Mouse (Mus musculus) thymus, postnatal 10 days (tissue): ENCODE measurements around the gene Ccsap.
"Not testable (repeated sequence)": the region's sequence is repeated elsewhere in the genome, so short reads cannot be mapped to it uniquely, and the experiment has no call there.

Experiments used
- DNase-seq, 2 experiments: peaks; one replicate each; pipeline ENCODE4 v3.0.0; 2021; ENCODE audit warnings: low spot score in 2 of 2

Ccsap gene

DNA sequence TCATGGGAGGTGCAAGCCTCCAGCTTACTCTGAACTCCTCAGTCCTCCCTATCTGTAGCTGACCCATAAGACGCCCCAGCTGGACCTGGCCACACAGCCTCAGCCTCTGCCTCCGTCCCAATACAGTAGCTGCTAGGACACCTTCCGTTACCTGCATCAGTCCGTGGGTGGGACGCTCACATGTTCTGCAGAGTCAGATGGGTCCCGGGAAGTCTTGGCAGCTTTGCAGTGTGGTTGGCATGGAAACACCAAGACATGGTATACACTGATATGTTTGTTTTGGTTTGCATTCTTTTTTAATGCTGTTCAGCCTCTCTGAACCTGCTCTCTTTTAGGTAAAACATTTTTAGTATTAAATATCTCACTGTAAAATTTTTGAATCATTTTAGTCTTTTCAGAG is 23.7 kb downstream of the Ccsap start:
- no peak for DNase-seq

- DNase-seq = peak; percentile 23 to 76
Observed at GRCm38 (mm10) chr8:123835451-123835850, 24.6 kb downstream of the Ccsap start.

- peak; percentile 17 to 59 for DNase-seq
Observed at GRCm38 (mm10) chr8:123832757-123833156, 27.3 kb downstream of the Ccsap start.

DNA sequence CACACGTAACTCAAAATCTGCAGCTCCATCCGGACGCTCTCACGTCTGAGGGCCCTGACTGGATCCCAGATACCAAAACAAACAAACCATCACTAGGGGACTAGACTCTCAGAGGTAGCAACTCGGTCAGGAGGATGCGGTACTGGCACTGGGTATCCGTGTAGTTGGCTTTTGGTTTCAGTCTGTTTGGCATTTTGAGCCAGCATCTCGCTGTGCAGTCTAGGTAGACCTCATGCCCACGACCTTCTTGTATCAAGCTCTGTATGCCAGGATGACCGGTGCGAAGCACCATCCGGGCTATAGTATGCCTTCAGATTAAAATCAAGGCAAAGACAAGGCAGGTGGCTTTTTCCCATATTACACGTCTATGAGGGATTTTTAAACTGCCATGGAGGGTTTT is 32.5 kb downstream of the Ccsap start:
- no peak for DNase-seq

DNA sequence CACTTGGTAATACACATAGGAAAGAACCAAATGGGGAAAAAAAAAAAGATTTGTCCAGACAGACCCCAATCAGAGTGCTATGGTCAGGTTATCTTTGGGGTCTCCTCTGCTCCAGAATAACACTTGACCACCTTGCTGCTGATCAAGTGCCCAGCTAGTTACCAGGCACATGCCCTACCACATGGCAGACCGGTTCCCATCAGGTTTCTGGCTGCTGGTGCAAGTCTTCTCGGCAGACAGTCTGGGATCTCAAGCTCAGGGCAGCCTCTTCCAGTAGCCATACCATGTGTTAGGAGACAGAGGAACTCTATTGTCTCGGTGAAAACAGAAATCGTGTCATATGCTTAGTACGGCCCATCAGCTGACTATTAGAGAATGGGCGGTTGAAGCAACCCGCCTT is 33.3 kb downstream of the Ccsap start:
- DNase-seq = no peak

DNA sequence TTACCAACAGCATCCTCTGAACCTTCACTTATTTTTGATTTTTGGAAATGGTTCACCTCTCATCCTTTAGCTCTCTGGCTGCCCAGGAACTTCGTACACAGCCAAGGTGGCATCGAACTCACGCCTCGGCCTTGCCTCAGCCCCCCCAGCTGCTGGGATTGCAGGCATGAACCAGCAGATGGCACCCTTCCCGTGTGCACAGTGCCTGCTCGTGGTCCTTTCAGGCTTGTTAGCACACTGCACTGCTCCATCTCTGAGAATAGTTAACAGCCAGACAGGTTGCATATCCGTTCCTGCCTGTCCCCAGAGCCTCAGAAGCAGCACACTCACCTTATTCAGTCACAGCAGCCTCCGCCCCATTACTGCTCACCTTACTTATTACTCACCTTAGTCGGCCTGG is 34.0 kb downstream of the Ccsap start:
- no peak for DNase-seq

GRCm38 (mm10) chr8:123823532-123824123 is 36.4 kb downstream of the Ccsap start:
- no peak for DNase-seq

- DNase-seq = no peak
Observed at GRCm38 (mm10) chr8:123823111-123823510, 36.9 kb downstream of the Ccsap start.

GRCm38 (mm10) chr8:123820780-123821179 is 39.2 kb downstream of the Ccsap start:
- no peak for DNase-seq

GRCm38 (mm10) chr8:123819683-123820610 is 40.1 kb downstream of the Ccsap start:
- no peak for DNase-seq

DNA sequence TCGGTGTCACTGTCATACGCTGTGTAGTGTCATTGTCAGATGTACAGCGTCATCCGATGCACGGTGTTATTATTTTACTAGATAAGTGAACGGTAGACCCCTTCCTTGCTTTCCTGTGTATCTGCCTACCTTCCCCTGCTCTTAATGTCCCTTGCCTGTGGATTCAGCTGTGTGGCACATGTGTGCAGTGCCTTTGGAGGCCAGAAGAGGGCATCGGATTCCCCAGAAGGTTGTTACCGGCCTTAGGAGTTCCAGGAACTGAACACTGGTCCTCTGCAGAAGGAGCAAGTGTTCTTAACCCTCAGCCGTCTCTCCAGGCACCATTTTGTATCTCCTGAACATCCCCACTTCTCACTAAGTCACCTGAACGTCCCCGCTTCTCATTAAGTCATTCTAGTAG is 42.3 kb downstream of the Ccsap start:
- DNase-seq = no peak

GRCm38 (mm10) chr8:123816939-123817338 is 43.1 kb downstream of the Ccsap start:
- no peak for DNase-seq

DNA sequence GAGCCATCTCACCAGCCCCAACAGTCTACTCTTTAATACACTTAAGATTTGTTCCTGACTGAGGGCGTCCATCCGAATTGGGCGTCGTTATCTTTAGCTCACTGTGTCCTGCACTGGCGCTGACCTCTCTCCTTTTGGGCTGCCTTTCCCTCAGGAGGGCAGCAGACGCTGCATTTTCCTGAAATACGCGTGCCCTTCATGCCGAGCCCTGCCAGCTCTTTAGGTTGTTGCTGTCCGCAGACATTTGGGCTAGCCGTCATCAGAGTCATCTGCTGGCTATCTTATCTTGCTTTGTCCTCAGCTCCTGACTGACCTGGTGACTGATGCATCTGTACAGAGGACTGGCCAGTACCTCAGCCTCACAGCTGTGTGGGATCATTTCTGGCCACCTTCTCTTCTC is 44.7 kb downstream of the Ccsap start:
- DNase-seq = no peak

DNA sequence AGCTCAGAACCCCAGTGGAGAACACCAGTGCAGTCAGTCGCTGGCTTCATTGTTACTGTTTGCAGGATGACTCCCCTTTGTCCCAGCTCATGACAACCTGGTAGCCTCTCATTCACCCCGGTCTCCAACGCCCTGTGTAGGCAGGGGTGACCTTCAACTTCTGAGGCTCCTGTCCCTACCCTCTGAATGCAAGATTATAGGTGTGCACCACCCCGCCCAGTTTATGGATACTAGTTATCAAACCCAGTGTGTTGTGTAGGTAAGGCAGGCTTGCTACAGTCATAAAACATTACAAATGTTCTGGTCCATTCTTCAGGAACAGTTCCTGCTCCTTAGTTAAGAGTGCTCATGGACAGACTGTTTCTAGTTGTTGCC is 46.1 kb downstream of the Ccsap start:
- DNase-seq = no peak

GRCm38 (mm10) chr8:123813173-123813891 is 46.7 kb downstream of the Ccsap start:
- no peak for DNase-seq

DNA sequence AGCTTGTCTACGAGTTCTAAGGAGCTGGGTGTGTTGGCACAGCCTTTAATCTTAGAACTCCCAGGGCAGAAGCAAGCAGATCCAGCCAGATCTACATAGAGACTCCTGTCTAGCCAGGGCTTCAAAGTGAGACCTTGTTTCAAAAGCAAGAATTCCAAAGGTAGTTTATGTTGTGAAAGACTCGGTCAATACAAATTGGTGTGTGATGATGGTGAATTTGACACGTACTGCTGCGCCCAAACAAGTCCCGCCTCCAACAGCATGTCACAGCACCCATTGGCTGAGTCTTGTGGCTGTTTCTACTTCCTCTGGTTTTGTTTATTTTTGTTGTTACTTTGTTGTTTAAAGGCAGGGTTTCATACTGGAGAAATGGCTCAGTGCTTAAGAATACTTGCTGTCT is 47.8 kb downstream of the Ccsap start:
- DNase-seq = no peak

DNA sequence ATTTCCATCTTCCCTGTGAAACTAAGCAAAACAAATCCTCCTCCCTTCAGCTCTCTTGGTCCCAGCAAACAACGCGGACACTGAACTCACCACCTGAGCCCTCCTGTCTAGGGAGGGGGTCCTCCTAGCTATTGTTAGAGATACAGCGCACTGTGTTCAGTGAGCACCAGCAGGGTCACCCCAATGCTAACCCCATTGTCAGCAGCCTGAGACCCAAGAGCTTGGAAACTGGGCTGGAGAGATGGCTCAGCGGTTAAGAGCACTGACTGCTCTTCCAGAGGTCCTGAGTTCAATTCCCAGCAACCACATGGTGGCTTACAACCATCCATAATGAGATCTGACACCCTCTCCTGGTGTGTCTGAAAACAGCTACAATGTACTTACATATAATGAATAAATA is 50.7 kb downstream of the Ccsap start:
- DNase-seq = not testable (repeated sequence)

- DNase-seq = no peak
Observed at GRCm38 (mm10) chr8:123808671-123809070, 51.3 kb downstream of the Ccsap start.

GRCm38 (mm10) chr8:123807852-123808573 is 52.0 kb downstream of the Ccsap start:
- no peak for DNase-seq

DNA sequence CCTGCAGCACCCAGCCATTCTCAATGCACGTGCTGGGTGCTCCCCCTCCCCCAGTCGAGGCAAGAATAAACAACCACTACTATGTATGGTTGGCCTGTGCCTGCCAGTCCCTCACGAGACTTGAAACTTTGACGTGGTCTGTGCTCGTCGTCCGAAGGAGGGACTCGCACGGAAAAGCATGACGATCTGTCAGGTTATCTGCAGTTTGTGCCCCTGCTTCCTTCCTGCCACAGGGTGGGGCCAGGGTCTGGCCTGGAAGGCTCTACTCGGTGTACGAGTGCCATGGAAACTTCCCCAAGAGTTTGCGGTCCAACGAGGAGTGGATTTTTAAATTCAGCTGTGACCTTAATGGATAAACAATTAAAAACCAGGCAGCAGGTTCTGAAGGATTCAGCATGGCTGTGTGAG is 53.0 kb downstream of the Ccsap start:
- DNase-seq = no peak

DNA sequence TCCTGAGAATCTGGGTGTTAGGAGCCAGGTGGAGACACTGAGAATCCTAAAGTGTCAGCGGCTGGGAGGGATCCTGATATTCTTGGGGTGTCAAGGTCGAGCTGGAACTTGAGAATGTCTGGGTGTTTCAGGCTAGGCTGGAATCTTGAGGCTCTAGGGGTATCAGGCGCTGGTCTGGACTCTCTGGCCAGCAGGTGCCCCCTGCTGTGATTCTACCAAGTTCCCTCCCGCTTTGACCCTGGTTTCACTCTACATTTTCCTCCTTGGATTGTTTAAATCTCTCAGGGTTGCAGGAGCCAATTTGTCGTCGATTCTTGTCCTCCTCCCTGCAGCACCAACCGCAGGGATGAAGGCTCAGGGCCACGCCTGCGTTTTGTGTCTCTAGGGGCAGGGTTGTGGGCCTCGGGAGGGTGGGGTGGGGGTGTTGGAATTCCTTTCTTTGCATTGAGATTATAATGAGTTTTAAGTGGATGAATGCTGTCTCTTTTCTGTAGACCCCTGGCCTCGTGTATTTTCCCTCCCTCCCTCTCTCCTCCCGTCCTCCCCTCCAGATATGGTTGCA is 53.6 kb downstream of the Ccsap start:
- DNase-seq = no peak
